Mouse (Mus musculus) intestine, embryonic 14.5 days (tissue): ENCODE measurements around the gene Szt2. TPM values are rescaled to one million over a fixed set of nuclear protein-coding genes. Genes with fewer than 3 reads are reported as not detected.

ENCODE experiments used
- ATAC-seq: fragments of 200-750 bp; cut with Nextera tagmentation; replicated peaks from 2 replicates; pipeline ENCODE4 v1.8.0; 2017; ENCODE audit warnings: low read depth, moderate number of reproducible peaks, moderate TSS enrichment, moderate library complexity; ENCODE audit not compliant: low FRiP score, low TSS enrichment
- DNase-seq: peaks from one replicate; pipeline ENCODE4 v3.0.0-alpha.2; 2018; ENCODE audit warnings: low spot score
- H3K27ac ChIP-seq: fragments of 300-500 bp; sonication (generic); 2 replicates; pipeline ENCODE4 v1.5.1; 2014; ENCODE audit warnings: low read depth, mild to moderate bottlenecking, control low read depth
- H3K27me3 ChIP-seq: fragments of 300-500 bp; sonication (generic); replicated peaks from 2 replicates; pipeline ENCODE4 v1.6.1; 2014; ENCODE audit warnings: low read length, control low read depth; ENCODE audit not compliant: control insufficient read depth, insufficient read depth
- H3K36me3 ChIP-seq: fragments of 300-500 bp; sonication (generic); 2 replicates; pipeline ENCODE4 v1.6.1; 2014; ENCODE audit warnings: low read length, control low read depth; ENCODE audit not compliant: control insufficient read depth, insufficient read depth
- H3K4me1 ChIP-seq: fragments of 300-500 bp; sonication (generic); replicated peaks from 2 replicates; pipeline ENCODE4 v1.6.1; 2014; ENCODE audit warnings: low read length, control low read depth, mixed read lengths; ENCODE audit not compliant: control insufficient read depth, insufficient read depth
- H3K4me2 ChIP-seq: fragments of 300-500 bp; sonication (generic); 2 replicates; pipeline ENCODE4 v1.6.1; 2014; ENCODE audit warnings: low read length
- H3K4me3 ChIP-seq: fragments of 300-500 bp; sonication (generic); 2 replicates; pipeline ENCODE4 v1.5.1; 2014; ENCODE audit warnings: low read depth, low read length, control low read depth, mixed read lengths
- H3K9ac ChIP-seq: fragments of 300-500 bp; sonication (generic); 2 replicates; pipeline ENCODE4 v1.6.1; 2014; ENCODE audit warnings: mild to moderate bottlenecking, low read length
- H3K9me3 ChIP-seq: fragments of 300-500 bp; sonication (generic); 2 replicates; pipeline ENCODE4 v1.6.1; 2016; ENCODE audit warnings: low read length, control low read depth; ENCODE audit not compliant: control insufficient read depth
- WGBS: fragments of 180-500 bp; shearing (Covaris S2); extraction: QIAGEN DNeasy Blood & Tissue Kit; methylation state at CpG from one replicate; pipeline ENCODE4 v1.1.7; 2014; 5-methylcytosine and 5-hydroxymethylcytosine counted together
- polyA plus RNA-seq: library from polyadenylated mRNA; unstranded; fragments of >200 nt; fragmentation: Nextera tagmentation; extraction: Ambion mirVana; gene quantifications from 2 replicates; pipeline ENCODE4 v1.2.1, GENCODE M21; 2014

Gene Szt2
- polyA plus RNA-seq, 1 experiment from 2014 or later: 12.1 TPM

DNA sequence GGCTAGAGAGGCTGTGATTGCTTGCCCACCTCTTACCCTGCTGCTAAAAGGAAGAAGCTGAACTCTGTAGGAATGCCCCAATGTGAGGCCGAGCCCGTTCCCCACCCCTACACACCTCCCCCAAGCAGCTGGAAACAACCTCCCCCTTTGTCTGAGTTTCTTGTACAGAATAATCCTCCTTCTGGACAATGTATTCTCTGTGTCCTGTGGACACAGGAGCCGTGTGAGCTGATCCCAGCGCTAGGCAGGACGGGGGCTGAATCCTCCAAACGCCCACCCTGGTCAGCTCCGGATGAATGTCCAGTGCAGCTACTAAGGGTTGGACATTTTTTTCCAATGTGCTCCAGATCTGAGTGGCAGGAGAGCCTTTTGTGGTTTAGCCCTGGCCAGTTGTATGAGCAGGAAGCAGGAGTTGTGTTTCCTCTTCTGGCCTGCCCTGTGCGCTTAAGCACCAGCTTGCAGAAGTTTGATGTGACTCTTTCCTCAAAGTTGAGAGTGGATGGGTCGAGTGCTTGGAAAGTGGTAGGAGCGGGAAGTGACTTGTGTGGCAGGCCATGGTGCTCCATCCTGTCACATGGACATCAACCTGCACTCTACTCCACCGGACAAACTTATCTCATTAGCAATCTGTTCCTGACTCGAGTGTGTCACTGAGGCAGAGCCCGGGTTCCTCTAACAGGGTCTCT is 8.2 kb upstream of the Szt2 start:
- ATAC-seq: no peak
- no peak overlapping the region for H3K9ac ChIP-seq
- no peak overlapping the region for H3K4me3 ChIP-seq
- no peaks in the 10 kb centered on the region for H3K4me1 ChIP-seq
- no peaks in the 10 kb centered on the region for H3K27me3 ChIP-seq
- no peak overlapping the region for H3K27ac ChIP-seq
- H3K4me2 ChIP-seq: no peak overlapping the region
- peaks cover 85% of the 10 kb centered on the region for H3K36me3 ChIP-seq
- DNase-seq: no peak
- H3K9me3 ChIP-seq: no peaks in the 10 kb centered on the region
- WGBS: 83% methylated on average over 13 of the region's 13 CpGs

DNA sequence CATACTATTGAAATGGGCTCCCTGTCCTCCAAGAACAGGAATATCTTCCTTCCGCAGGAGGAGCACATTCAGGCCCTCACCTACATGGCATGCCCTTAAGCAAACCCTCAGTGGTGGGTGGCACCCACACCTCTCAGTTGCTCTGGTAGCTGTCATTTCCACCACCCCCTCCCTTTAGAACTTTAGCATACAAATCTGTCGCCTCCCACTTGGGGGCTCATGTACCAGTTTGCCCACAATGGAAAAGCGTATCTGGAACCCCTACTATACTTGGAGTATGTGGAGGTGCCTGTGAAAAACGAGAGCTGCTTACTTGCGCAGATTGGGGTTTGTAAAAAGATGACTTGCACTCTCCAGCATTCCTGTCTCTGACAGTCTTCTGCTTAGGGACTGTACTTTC is 7.3 kb upstream of the Szt2 start:
- Histone ChIP-seq H3K9me3 (no peaks in the 10 kb centered on the region), H3K27me3 (no peaks in the 10 kb centered on the region), H3K36me3 (peaks cover 89% of the 10 kb centered on the region), H3K4me3 (no peak overlapping the region), H3K9ac (no peak overlapping the region), H3K4me1 (no peaks in the 10 kb centered on the region), H3K4me2 (no peak overlapping the region), H3K27ac (0 out of 2 replicates have a peak overlapping the region, but pooled peaks have one; percentile 7)
- WGBS: 91% methylated on average over 5 of the region's 5 CpGs
- no peak for ATAC-seq
- no peak for DNase-seq

DNA sequence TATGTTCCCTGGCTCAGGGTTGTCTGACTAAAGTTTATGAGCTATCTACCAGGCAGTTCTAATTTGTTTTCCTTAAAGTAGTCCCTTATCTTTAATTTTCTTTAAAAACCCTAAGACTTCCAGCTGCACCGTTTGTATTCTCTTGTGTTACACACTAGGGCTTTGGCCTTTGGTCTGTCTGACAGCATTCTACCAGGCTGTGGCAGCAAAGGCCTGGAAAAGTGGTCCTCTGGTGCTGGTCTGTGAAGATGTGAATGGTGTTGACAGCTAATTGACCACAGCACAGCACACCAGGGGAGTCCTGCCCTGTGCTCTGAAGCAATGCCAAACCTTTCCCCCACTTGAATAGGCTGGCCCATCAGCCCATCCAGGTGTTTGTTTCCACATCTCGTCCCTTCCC is 6.7 kb upstream of the Szt2 start:
- no peak for ATAC-seq
- WGBS: 79% methylated on average over 2 of the region's 2 CpGs

DNA sequence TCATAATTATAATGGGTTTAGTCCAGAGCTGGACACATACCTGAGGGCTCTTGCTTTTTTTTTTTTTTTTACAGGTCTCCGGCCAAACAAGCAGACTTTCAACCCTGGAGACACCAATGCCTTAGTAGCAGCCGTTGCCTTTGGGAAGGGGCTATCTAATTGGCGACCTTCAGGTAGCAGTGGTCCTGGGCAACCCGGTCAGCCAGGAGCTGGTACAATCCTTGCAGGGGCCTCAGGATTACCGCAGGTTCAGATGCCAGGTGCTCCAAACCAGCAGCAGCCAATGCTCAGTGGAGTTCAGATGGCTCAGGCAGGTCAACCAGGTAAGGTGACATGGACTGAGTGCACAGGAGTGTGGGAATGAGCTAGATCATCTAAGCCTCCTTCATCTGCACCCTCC is 4.5 kb upstream of the Szt2 start:
- 94% methylated on average over 5 of the region's 5 CpGs for WGBS
- Histone ChIP-seq H3K4me2 (no peak overlapping the region), H3K4me1 (peaks cover 8% of the 10 kb centered on the region), H3K36me3 (peaks cover 77% of the 10 kb centered on the region), H3K9ac (no peak overlapping the region), H3K9me3 (no peaks in the 10 kb centered on the region), H3K27ac (no peak overlapping the region), H3K27me3 (no peaks in the 10 kb centered on the region), H3K4me3 (no peak overlapping the region)
- DNase-seq (no peak), ATAC-seq (no peak)

More for the DNA sequence above, 6.7 kb upstream of the Szt2 start:
- Histone ChIP-seq H3K27me3 (no peaks in the 10 kb centered on the region), H3K27ac (no peak overlapping the region), H3K4me3 (no peak overlapping the region), H3K4me1 (no peaks in the 10 kb centered on the region), H3K9me3 (no peaks in the 10 kb centered on the region), H3K36me3 (peaks cover 89% of the 10 kb centered on the region), H3K4me2 (no peak overlapping the region), H3K9ac (no peak overlapping the region)
- DNase-seq: no peak

DNA sequence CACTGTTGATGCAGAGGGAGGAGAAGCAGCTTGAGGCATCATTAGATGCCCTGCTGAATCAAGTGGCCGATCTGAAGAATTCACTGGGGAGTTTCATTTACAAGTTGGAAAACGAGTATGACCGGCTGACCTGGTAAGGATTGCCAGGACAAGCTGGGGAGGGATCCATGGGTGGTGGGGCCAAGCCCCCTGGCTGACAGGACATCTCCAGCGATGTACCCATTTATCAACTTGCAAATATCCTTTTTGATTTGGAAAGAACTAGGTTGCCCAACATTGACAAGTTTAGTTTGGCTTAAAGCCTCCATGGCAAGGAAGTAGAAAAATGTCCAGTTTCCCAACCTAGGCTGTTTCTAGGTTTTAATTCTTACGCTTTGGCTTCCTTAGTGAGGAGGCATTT is 1.8 kb upstream of the Szt2 start:
- DNase-seq (no peak), ATAC-seq (no peak)
- Histone ChIP-seq H3K9ac (no peak overlapping the region), H3K4me3 (no peak overlapping the region), H3K4me1 (peaks cover 14% of the 10 kb centered on the region), H3K27ac (no peak overlapping the region), H3K27me3 (no peaks in the 10 kb centered on the region), H3K4me2 (no peak overlapping the region), H3K36me3 (peaks cover 52% of the 10 kb centered on the region), H3K9me3 (no peaks in the 10 kb centered on the region)
- 92% methylated on average over 5 of the region's 5 CpGs for WGBS

DNA sequence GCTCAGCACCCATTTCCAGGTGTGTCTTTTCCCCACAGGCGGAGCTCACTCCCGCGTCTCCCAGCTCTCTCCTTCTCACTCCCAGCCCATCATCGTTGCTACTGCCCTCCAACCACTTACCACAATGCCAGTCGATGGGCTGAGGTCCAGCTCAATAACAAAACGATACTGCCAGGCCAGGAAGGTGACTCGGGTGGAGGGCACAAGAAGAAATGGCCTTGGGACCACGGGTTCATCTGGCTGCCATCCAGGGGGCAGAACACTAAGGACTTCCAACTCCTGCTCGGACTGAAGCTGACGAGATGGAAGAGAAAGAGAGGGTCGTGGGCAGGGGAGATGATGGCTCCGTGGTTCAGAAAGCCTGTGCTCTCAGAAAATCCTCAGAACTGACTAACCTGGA is 6.4 kb downstream of the Szt2 start:
- DNase-seq (no peak), ATAC-seq (no peak)
- 93% methylated on average over 12 of the region's 12 CpGs for WGBS
- Histone ChIP-seq H3K9me3 (no peaks in the 10 kb centered on the region), H3K36me3 (peaks cover 56% of the 10 kb centered on the region), H3K27me3 (no peaks in the 10 kb centered on the region), H3K9ac (no peak overlapping the region), H3K27ac (no peak overlapping the region), H3K4me2 (no peak overlapping the region), H3K4me1 (no peaks in the 10 kb centered on the region), H3K4me3 (no peak overlapping the region)

DNA sequence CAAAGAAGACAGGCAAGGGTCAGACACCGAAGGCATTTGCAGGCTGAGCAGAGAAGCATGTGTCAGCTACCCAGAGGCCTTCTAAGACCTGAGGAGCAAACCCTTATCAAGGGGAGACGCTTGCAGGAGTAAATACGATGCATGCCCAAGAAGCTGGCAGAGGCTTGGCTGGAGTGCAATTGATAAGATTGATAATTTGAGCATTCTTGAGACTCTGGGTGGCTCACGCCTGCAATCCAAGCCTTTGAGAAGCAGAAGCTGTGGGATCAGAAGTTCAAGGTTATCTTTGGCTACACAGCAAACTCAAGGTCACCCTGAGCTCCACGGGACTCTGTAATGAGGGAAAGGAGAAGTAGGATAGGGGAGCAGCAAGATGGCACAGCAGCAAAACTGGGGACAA is 7.2 kb downstream of the Szt2 start:
- Histone ChIP-seq H3K4me3 (no peak overlapping the region), H3K9ac (no peak overlapping the region), H3K4me1 (no peaks in the 10 kb centered on the region), H3K36me3 (peaks cover 64% of the 10 kb centered on the region), H3K27me3 (no peaks in the 10 kb centered on the region), H3K9me3 (no peaks in the 10 kb centered on the region), H3K27ac (no peak overlapping the region), H3K4me2 (no peak overlapping the region)
- no peak for DNase-seq
- 88% methylated on average over 5 of the region's 5 CpGs for WGBS
- ATAC-seq: no peak

DNA sequence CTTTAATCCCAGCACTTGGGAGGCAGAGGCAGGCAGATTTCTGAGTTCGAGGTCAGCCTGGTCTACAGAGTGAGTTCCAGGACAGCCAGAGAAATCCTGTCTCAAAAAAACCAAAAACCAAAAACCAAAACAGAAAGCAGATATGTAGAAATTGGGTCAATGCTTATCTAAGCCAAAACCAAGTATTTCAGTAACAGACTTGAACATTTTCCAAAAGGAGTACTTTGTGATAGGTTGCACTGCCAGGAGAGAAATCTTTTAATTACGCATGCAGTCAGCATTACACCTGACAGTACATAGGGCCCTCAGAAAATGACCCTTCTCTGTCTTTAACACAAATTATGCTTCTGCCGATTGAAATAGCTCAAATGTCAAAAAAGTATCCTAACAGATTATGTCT is 7.7 kb downstream of the Szt2 start:
- Histone ChIP-seq H3K27me3 (no peaks in the 10 kb centered on the region), H3K4me3 (no peak overlapping the region), H3K9me3 (no peaks in the 10 kb centered on the region), H3K4me1 (no peaks in the 10 kb centered on the region), H3K36me3 (peaks cover 69% of the 10 kb centered on the region), H3K27ac (no peak overlapping the region), H3K4me2 (no peak overlapping the region), H3K9ac (no peak overlapping the region)
- ATAC-seq (no peak), DNase-seq (no peak)
- WGBS: 96% methylated on average over 3 of the region's 3 CpGs

DNA sequence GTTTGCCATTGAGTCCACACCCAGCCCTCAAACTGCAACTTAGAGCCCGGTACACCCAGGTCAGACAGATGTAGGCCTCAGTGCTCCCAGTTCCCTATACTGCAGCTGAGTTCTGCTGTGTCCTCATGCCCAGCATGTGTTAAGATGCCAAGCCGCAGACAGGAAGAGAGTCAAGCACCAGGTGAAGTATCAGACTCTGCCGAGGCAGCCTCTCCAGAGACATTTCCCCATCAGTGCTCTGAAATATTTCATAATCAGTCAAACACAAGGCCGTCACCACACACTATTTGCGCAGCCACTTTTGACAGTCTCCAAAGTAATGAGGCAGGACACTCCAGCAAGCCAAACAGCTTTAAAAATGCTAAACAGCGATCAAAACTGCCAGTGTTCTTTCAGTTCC is 10.7 kb downstream of the Szt2 start:
- WGBS: 88% methylated on average over 6 of the region's 6 CpGs
- Histone ChIP-seq H3K4me2 (no peak overlapping the region), H3K27me3 (no peaks in the 10 kb centered on the region), H3K4me1 (no peaks in the 10 kb centered on the region), H3K36me3 (peaks cover 89% of the 10 kb centered on the region), H3K9me3 (no peaks in the 10 kb centered on the region), H3K4me3 (no peak overlapping the region), H3K27ac (no peak overlapping the region), H3K9ac (no peak overlapping the region)
- DNase-seq (no peak), ATAC-seq (no peak)
